Mouse (Mus musculus) myocyte (in vitro differentiated cells): ENCODE results near the gene Zfp266. TPM values are rescaled to one million over a fixed set of nuclear protein-coding genes. Genes with fewer than 3 reads are reported as not detected.

Experiments used
- H3K27me3 ChIP-seq: one replicate; pipeline ENCODE4 v1.6.1; 2011; ENCODE audit not compliant: control insufficient read depth, insufficient read depth, insufficient read length
- H3K36me3 ChIP-seq: one replicate; pipeline ENCODE4 v1.6.1; 2011; ENCODE audit not compliant: control insufficient read depth, insufficient read depth
- H3K4me2 ChIP-seq: one replicate; pipeline ENCODE4 v1.6.1; 2011; ENCODE audit warnings: low read depth, control low read depth
- H3K4me3 ChIP-seq: one replicate; pipeline ENCODE4 v1.5.1; 2011; ENCODE audit warnings: mild to moderate bottlenecking, control low read depth, moderate library complexity
- H3K79me2 ChIP-seq: one replicate; pipeline ENCODE4 v1.6.1; 2011; ENCODE audit not compliant: control insufficient read depth, insufficient read depth
- H3ac ChIP-seq: one replicate; pipeline ENCODE4 v1.6.1; 2011; ENCODE audit not compliant: control insufficient read depth, insufficient read length
- CEBPB ChIP-seq: IDR thresholded peaks from 2 replicates; pipeline ENCODE4 v1.6.1; 2011; ENCODE audit warnings: mild to moderate bottlenecking, moderate library complexity; ENCODE audit not compliant: poor library complexity, insufficient read depth, severe bottlenecking
- E2F4 ChIP-seq: IDR thresholded peaks from one replicate; pipeline ENCODE4 v1.6.1; 2011; ENCODE audit warnings: mild to moderate bottlenecking, control low read depth, moderate library complexity; ENCODE audit not compliant: insufficient read depth
- MAX ChIP-seq: IDR thresholded peaks from one replicate; pipeline ENCODE4 v1.6.1; 2011; ENCODE audit warnings: low read depth, mild to moderate bottlenecking, control low read depth
- MYOD1 ChIP-seq, 3 experiments: IDR thresholded peaks; one replicate each; pipeline ENCODE4 v1.6.1; 2011; ENCODE audit warnings: control low read depth in 2 of 3, low read depth in 2 of 3, mild to moderate bottlenecking in 2 of 3, moderate library complexity in 1 of 3; ENCODE audit not compliant: insufficient read length in 2 of 3, control insufficient read depth in 1 of 3
- MYOG ChIP-seq, 3 experiments: IDR thresholded peaks; one replicate each; pipeline ENCODE4 v1.6.1; 2011; ENCODE audit warnings: control low read depth in 2 of 3, low read depth in 2 of 3, mild to moderate bottlenecking in 2 of 3; ENCODE audit not compliant: insufficient read length in 2 of 3, control insufficient read depth in 1 of 3, insufficient read depth in 1 of 3
- POLR2A ChIP-seq: IDR thresholded peaks from one replicate; pipeline ENCODE4 v1.6.1; 2011; ENCODE audit warnings: low read depth, mild to moderate bottlenecking, control low read depth, moderate library complexity; ENCODE audit not compliant: insufficient read length
- POLR2AphosphoS2 ChIP-seq: IDR thresholded peaks from one replicate; pipeline ENCODE4 v1.6.1; 2011; ENCODE audit warnings: low read depth, control low read depth; ENCODE audit not compliant: insufficient read length
- REST ChIP-seq: IDR thresholded peaks from one replicate; pipeline ENCODE4 v1.6.1; 2011; ENCODE audit warnings: mild to moderate bottlenecking, control low read depth, moderate library complexity; ENCODE audit not compliant: insufficient read depth, insufficient read length
- SRF ChIP-seq: IDR thresholded peaks from one replicate; pipeline ENCODE4 v1.6.1; 2011; ENCODE audit warnings: low read depth; ENCODE audit not compliant: control insufficient read depth, insufficient read length
- TCF12 ChIP-seq: IDR thresholded peaks from one replicate; pipeline ENCODE4 v1.6.1; 2011; ENCODE audit warnings: mild to moderate bottlenecking, control low read depth; ENCODE audit not compliant: poor library complexity, insufficient read depth, severe bottlenecking
- TCF3 ChIP-seq: IDR thresholded peaks from one replicate; pipeline ENCODE4 v1.6.1; 2011; ENCODE audit warnings: low read depth, control low read depth; ENCODE audit not compliant: insufficient read length
- USF1 ChIP-seq: IDR thresholded peaks from one replicate; pipeline ENCODE4 v1.6.1; 2011; ENCODE audit warnings: low read depth, mild to moderate bottlenecking, control low read depth, moderate library complexity
- polyA plus RNA-seq: library from polyadenylated mRNA; unstranded; fragments of >200 nt; fragmentation: generic; extraction: Trizol; gene quantifications from one replicate; pipeline ENCODE4 v1.2.1, GENCODE M21; 2012; ENCODE audit warnings: missing spikeins

Zfp266 gene
- polyA plus RNA-seq, 1 experiment: 5.8 TPM

DNA sequence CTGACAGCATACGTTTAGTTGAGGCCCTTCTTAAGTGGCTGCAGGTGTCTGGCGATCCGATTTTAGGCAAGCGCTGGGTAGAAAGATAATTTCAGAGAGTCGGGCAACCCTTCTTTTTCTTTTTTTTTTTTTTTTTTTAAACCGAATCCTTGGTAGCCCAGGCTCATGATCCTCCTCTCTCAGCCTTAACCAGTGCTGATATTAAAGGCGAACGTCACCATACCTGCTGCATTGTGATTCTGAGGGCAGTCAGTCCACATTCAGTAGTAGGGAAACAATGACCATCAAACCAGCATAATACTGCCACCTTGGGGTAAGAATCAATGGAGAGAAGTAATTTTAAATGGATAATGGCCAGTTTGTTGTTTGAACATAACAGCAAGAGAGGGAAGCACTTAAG is 23.9 kb upstream of the Zfp266 start:
- no peak overlapping the region for H3K4me3 ChIP-seq
- TF ChIP-seq POLR2A (no peak), MYOG (IDR thresholded peaks at IDR 0.05; ENCODE audit: control insufficient read depth in 1 of 3, insufficient read depth in 1 of 3, insufficient read length in 2 of 3, low read depth in 2 of 3) (no peak), REST (no peak), CEBPB (no peak), MYOD1 (IDR thresholded peaks at IDR 0.05; ENCODE audit: control insufficient read depth in 1 of 3, insufficient read length in 2 of 3, low read depth in 2 of 3) (no peak), SRF (no peak), TCF3 (no peak), POLR2AphosphoS2 (no peak), MAX (no peak), USF1 (no peak), TCF12 (no peak), E2F4 (no peak)
- peaks cover 13% of the 10 kb centered on the region for H3K27me3 ChIP-seq
- H3ac ChIP-seq: no peak overlapping the region
- H3K4me2 ChIP-seq: no peak overlapping the region
- H3K79me2 ChIP-seq: no peaks in the 10 kb centered on the region
- no peaks in the 10 kb centered on the region for H3K36me3 ChIP-seq

DNA sequence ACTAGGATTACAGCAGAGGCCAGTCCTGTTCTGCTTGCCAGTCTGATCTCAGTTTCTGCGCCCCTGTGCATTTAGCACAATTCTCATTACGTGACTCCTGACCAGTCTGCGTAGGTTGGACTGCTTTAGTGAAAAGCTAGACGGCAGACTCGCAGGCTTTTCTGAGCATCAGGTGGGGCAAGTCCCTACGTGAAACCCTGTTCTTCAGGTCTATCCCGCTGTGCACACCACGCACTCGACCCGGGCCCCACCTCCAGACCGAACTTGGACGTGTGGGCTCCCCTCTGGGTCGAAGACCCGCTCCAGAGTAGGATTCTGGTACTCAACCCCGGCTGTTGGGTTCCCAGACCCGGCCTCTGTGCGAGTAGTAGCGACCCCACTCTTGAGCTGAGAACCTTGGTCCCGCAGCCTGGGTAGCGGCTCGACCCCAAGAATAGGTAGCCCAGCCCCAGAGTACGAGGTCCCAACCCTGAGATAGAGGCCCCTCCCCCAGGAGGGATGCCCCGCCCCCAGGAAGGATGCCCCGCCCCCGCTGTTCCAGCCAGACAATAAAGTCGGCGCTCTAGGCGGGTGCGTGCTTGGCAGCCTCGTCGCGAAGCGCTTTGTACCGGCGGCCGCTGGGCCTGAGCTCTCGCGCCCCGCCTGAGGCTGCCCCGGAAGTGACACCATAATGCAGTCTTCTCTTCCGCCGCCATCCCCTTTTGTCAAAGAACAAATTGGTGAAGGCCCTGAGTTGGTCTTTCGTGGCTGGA is 23.0 kb upstream of the Zfp266 start:
- H3K4me2 ChIP-seq: no peak overlapping the region
- TF ChIP-seq E2F4 (no peak), CEBPB (no peak), MAX (no peak), TCF3 (no peak), MYOD1 (IDR thresholded peaks at IDR 0.05; ENCODE audit: control insufficient read depth in 1 of 3, insufficient read length in 2 of 3, low read depth in 2 of 3) (no peak), MYOG (IDR thresholded peaks at IDR 0.05; ENCODE audit: control insufficient read depth in 1 of 3, insufficient read depth in 1 of 3, insufficient read length in 2 of 3, low read depth in 2 of 3) (no peak), TCF12 (no peak), REST (no peak), POLR2AphosphoS2 (no peak)
- no peak overlapping the region for H3ac ChIP-seq
- H3K4me3 ChIP-seq: no peak overlapping the region
- H3K79me2 ChIP-seq: no peaks in the 10 kb centered on the region
- H3K36me3 ChIP-seq: no peaks in the 10 kb centered on the region
- H3K27me3 ChIP-seq: peaks cover 18% of the 10 kb centered on the region

- H3K79me2 ChIP-seq: no peaks in the 10 kb centered on the region
- no peak overlapping the region for H3ac ChIP-seq
- no peak overlapping the region for H3K4me3 ChIP-seq
- no peak for TF ChIP-seq POLR2AphosphoS2
- TF ChIP-seq TCF3: no peak
- no peak for TF ChIP-seq E2F4
- no peak for TF ChIP-seq SRF
- TF ChIP-seq MAX: no peak
- TF ChIP-seq POLR2A: no peak
- no peak for TF ChIP-seq REST
- TF ChIP-seq MYOG (IDR thresholded peaks at IDR 0.05; ENCODE audit: control insufficient read depth in 1 of 3, insufficient read depth in 1 of 3, insufficient read length in 2 of 3, low read depth in 2 of 3): no peak
- no peak for TF ChIP-seq CEBPB
- no peak for TF ChIP-seq USF1
- TF ChIP-seq TCF12: no peak
- TF ChIP-seq MYOD1 (IDR thresholded peaks at IDR 0.05; ENCODE audit: control insufficient read depth in 1 of 3, insufficient read length in 2 of 3, low read depth in 2 of 3): no peak
- H3K4me2 ChIP-seq: no peak overlapping the region
- H3K36me3 ChIP-seq: no peaks in the 10 kb centered on the region
- H3K27me3 ChIP-seq: peaks cover 20% of the 10 kb centered on the region
Measured at GRCm38 (mm10) chr9:20543496-20543895, 22.3 kb upstream of the Zfp266 start.

DNA sequence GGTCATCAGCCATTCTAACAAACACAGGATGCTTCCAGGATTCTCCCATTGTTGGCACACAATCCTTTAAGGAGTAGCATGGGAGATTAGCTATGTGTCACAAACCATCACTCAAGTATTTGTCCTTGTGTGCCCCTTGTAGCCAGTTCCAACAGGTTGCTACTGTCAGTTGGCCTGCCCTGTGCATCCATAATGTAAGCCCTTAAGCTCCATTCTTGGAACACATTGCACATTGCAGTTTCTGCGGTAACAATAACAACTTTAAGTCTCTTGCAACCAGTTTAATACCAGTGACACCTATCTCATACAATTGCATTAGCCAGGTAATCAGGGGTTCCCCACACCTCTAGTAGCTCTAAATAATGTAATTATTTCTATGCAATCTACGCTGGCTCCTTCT is 15.4 kb upstream of the Zfp266 start:
- Histone ChIP-seq H3K79me2 (no peaks in the 10 kb centered on the region), H3K27me3 (peaks cover 18% of the 10 kb centered on the region)

More for the DNA sequence above, 15.4 kb upstream of the Zfp266 start:
- no peak overlapping the region for H3K4me2 ChIP-seq
- H3K36me3 ChIP-seq: no peaks in the 10 kb centered on the region
- H3K4me3 ChIP-seq: no peak overlapping the region
- H3ac ChIP-seq: no peak overlapping the region
- TF ChIP-seq E2F4 (no peak), CEBPB (no peak), MYOD1 (IDR thresholded peaks at IDR 0.05; ENCODE audit: control insufficient read depth in 1 of 3, insufficient read length in 2 of 3, low read depth in 2 of 3) (no peak), MAX (no peak), USF1 (no peak), SRF (no peak), TCF3 (no peak), POLR2A (no peak), POLR2AphosphoS2 (no peak)
